Mouse (Mus musculus) midbrain, postnatal 0 days (tissue): ENCODE measurements at regions not wholly inside any gene's neighbourhood (a gene's known extent, or its start where the extent isn't known, plus 50 kb on each side); places are given as distances from the start of the nearest gene placed in this dataset.
"Not testable (repeated sequence)": the region's sequence is repeated elsewhere in the genome, so short reads cannot be mapped to it uniquely, and the experiment has no call there.

Experiments
- ATAC-seq: fragments of 200-750 bp; cut with Nextera tagmentation; 2 replicates; pipeline ENCODE4 v1.8.0; 2017; ENCODE audit warnings: moderate number of reproducible peaks, mild to moderate bottlenecking, moderate TSS enrichment, moderate library complexity; ENCODE audit not compliant: low FRiP score
- DNase-seq: peaks from one replicate; pipeline ENCODE4 v3.0.0-alpha.2; 2015; ENCODE audit warnings: low spot score
- H3K27ac ChIP-seq: fragments of 300-500 bp; sonication (generic); 2 replicates; pipeline ENCODE4 v1.5.1; 2014; ENCODE audit warnings: low read depth, mild to moderate bottlenecking, low read length, mixed read lengths
- H3K27me3 ChIP-seq: fragments of 300-500 bp; sonication (generic); 2 replicates; pipeline ENCODE4 v1.6.1; 2014; ENCODE audit warnings: low read length, control low read depth, mixed read lengths; ENCODE audit not compliant: insufficient read depth
- H3K36me3 ChIP-seq: fragments of 300-500 bp; sonication (generic); 2 replicates; pipeline ENCODE4 v1.6.1; 2014; ENCODE audit warnings: low read length, control low read depth, mixed read lengths; ENCODE audit not compliant: insufficient read depth
- H3K4me1 ChIP-seq: fragments of 300-500 bp; sonication (generic); 2 replicates; pipeline ENCODE4 v1.6.1; 2014; ENCODE audit warnings: mild to moderate bottlenecking, control low read depth, antibody characterized with exemption, low read length, mixed read lengths; ENCODE audit not compliant: insufficient read depth
- H3K4me2 ChIP-seq: fragments of 300-500 bp; sonication (generic); 2 replicates; pipeline ENCODE4 v1.6.1; 2014; ENCODE audit warnings: low read depth, mild to moderate bottlenecking, low read length, mixed read lengths; ENCODE audit not compliant: poor library complexity, severe bottlenecking
- H3K4me3 ChIP-seq: fragments of 300-500 bp; sonication (generic); 2 replicates; pipeline ENCODE4 v1.5.1; 2014; ENCODE audit warnings: low read depth, mild to moderate bottlenecking, low read length, moderate library complexity
- H3K9ac ChIP-seq: fragments of 300-500 bp; sonication (generic); replicated peaks from 2 replicates; pipeline ENCODE4 v1.6.1; 2014; ENCODE audit warnings: mild to moderate bottlenecking, low read length, moderate library complexity, mixed read lengths; ENCODE audit not compliant: poor library complexity, severe bottlenecking
- H3K9me3 ChIP-seq: fragments of 300-500 bp; sonication (generic); 2 replicates; pipeline ENCODE4 v1.6.1; 2016; ENCODE audit warnings: low read length, control low read depth
- CTCF ChIP-seq: IDR thresholded peaks from 2 replicates; pipeline ENCODE4 v1.5.1; 2016; ENCODE audit warnings: antibody characterized with exemption, mild to moderate bottlenecking
- WGBS: fragments of 180-500 bp; shearing (Covaris S2); extraction: QIAGEN DNeasy Blood & Tissue Kit; methylation state at CpG from one replicate; pipeline ENCODE4 v1.1.7; 2014; 5-methylcytosine and 5-hydroxymethylcytosine counted together

DNA sequence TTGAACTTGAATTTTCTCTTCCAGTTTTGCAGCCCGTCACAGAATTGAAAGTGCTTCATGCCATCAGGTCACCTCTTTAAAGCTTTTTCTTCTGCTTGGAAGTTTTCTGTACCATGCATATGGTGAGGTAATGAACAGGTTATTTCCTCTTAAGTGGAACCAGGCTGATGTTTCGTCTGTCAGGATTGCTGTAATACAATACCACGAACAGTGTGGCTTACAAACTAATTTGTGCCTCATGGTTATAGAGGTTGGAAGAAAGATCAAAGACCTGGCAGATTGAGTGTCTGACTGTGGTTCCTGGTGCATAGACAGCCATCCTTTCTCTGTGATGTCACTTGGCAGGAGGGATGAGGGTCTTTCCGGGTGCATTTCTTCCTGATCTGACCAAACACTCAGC, 225.6 kb downstream of the Nucb2 start:
- Histone ChIP-seq H3K9ac (no peak overlapping the region), H3K4me1 (no peaks in the 10 kb centered on the region), H3K36me3 (no peaks in the 10 kb centered on the region), H3K4me3 (no peak overlapping the region), H3K27ac (no peak overlapping the region), H3K4me2 (no peak overlapping the region), H3K9me3 (no peaks in the 10 kb centered on the region), H3K27me3 (no peaks in the 10 kb centered on the region)
- no peak for TF ChIP-seq CTCF
- DNase-seq: no peak
- no peak for ATAC-seq
- 58% methylated on average over 4 of the region's 4 CpGs for WGBS

DNA sequence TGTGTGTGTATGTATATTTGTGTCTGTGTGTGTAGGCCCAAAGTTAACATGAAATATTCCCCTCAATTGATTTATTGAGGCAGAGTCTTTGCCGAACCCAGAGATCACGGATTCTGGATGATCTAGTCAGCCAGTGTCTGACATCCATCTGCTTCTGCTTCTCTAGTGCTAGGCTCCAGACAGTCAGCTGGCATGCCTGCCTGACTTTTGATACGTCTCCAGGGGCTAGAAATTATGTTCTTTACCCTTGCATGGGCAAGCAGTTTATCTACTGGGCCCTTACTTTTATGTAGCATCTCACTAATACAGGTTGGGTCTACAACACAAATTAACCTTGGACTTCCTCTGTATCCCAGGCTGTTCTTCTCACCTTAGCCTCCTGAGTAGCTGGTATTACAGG, 231.5 kb downstream of the Nucb2 start:
- H3K27ac ChIP-seq: no peak overlapping the region
- TF ChIP-seq CTCF: no peak
- no peak overlapping the region for H3K4me2 ChIP-seq
- H3K27me3 ChIP-seq: no peaks in the 10 kb centered on the region
- H3K36me3 ChIP-seq: no peaks in the 10 kb centered on the region
- H3K4me3 ChIP-seq: no peak overlapping the region
- H3K4me1 ChIP-seq: no peaks in the 10 kb centered on the region
- no peak for ATAC-seq
- H3K9me3 ChIP-seq: no peaks in the 10 kb centered on the region
- 82% methylated on average over 3 of the region's 3 CpGs for WGBS
- no peak overlapping the region for H3K9ac ChIP-seq
- DNase-seq: peak; percentile 64

DNA sequence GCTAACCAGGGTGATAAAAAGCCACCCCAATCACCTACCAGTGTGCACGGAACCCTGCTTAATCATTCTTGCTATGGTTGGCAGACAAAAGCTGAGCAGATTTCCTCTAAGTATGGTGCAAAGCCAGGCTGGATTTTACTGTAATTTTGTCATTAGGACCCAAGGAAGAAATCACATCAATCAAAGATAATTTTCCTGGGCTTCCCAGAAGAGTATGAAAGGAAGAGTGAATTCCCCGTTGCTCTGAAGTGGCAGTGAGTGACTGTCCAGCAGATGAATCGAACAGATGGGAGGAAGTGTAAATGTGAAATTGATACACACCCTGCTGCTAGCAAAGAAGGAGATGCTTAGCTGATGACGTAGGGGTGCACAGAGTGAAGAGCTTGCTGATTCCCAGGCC, 232.2 kb downstream of the Nucb2 start:
- H3K9me3 ChIP-seq: no peaks in the 10 kb centered on the region
- H3K36me3 ChIP-seq: no peaks in the 10 kb centered on the region
- WGBS: 52% methylated on average over 4 of the region's 4 CpGs
- no peaks in the 10 kb centered on the region for H3K27me3 ChIP-seq
- no peak overlapping the region for H3K9ac ChIP-seq
- DNase-seq (peak; percentile 64), ATAC-seq (no peak)
- H3K4me2 ChIP-seq: no peak overlapping the region
- H3K27ac ChIP-seq: no peak overlapping the region
- no peak overlapping the region for H3K4me3 ChIP-seq
- H3K4me1 ChIP-seq: no peaks in the 10 kb centered on the region
- no peak for TF ChIP-seq CTCF

DNA sequence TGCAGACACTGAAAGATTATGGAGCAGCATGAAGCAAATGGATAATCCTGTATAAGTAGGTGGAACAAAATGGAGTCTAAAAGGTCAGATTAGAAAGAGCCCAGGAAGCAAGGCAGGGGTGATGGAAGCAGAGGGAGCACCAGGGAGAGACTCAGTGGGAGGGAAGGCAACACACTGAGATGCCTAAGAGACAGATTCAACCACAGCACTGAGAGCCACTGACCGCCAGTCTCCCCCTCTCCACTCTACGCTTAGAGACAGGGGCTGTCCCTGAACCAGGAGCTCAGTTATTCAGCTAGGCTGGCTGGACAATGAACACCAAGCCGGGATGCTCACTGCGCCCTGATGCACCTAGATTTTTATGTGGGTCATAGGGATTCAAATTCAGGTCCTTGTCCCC, 233.8 kb downstream of the Nucb2 start:
- ATAC-seq (no peak), DNase-seq (no peak)
- no peaks in the 10 kb centered on the region for H3K27me3 ChIP-seq

DNA sequence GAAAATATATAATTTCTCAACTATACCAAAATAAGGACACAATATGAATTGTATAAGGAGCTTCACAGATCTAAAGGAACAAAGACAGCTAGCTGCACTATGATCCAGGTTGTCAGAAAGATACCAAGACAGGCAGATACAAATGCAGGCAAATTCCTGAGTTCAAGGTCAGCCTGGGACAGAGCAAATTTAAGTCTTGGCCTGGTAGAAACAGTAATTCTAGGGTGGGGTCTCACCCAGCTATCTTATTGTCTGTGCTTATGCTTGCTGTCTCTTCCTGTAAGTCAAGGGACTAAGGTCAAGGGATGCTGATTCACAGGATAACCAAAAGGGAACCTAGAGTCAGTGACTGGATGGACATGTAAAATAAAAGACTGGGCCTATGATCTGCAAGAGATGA, 250.4 kb downstream of the Nucb2 start:
- H3K4me1 ChIP-seq: no peaks in the 10 kb centered on the region
- no peaks in the 10 kb centered on the region for H3K27me3 ChIP-seq
- H3K27ac ChIP-seq: no peak overlapping the region
- no peaks in the 10 kb centered on the region for H3K9me3 ChIP-seq
- no peak overlapping the region for H3K9ac ChIP-seq
- TF ChIP-seq CTCF: no peak
- H3K36me3 ChIP-seq: no peaks in the 10 kb centered on the region
- H3K4me2 ChIP-seq: no peak overlapping the region
- no peak overlapping the region for H3K4me3 ChIP-seq
- DNase-seq (no peak), ATAC-seq (no peak)

More for the DNA sequence above, 233.8 kb downstream of the Nucb2 start:
- Histone ChIP-seq H3K4me3 (no peak overlapping the region), H3K36me3 (no peaks in the 10 kb centered on the region), H3K4me1 (no peaks in the 10 kb centered on the region), H3K9ac (no peak overlapping the region), H3K4me2 (no peak overlapping the region), H3K9me3 (no peaks in the 10 kb centered on the region), H3K27ac (no peak overlapping the region)
- TF ChIP-seq CTCF: no peak
- WGBS: 81% methylated on average over 4 of the region's 4 CpGs

DNA sequence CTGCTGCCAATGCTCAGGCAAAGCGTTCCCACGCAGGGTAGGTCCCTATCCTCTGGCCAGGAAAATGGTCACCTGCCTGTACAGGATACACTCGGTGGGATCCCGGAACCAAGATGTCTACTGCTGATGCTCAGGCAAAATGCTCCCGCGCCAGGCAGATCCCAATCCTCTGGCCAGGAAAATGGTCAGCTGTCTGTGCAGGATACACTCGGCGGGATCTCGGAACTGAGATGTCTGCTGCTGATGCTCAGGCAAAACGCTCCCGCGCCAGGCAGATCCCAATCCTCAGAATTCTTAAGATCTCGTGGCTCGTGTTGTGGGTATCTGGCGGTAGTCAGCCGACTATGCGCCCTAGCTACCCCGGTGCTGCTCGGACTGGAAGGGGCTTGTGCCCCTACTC, 288.0 kb downstream of the Nucb2 start:
- not testable (repeated sequence) for H3K9ac ChIP-seq, ATAC-seq, H3K4me1 ChIP-seq, DNase-seq, H3K27me3 ChIP-seq, H3K27ac ChIP-seq, H3K9me3 ChIP-seq, H3K4me2 ChIP-seq, H3K4me3 ChIP-seq, H3K36me3 ChIP-seq
- 95% methylated on average over 19 of the region's 19 CpGs for WGBS

DNA sequence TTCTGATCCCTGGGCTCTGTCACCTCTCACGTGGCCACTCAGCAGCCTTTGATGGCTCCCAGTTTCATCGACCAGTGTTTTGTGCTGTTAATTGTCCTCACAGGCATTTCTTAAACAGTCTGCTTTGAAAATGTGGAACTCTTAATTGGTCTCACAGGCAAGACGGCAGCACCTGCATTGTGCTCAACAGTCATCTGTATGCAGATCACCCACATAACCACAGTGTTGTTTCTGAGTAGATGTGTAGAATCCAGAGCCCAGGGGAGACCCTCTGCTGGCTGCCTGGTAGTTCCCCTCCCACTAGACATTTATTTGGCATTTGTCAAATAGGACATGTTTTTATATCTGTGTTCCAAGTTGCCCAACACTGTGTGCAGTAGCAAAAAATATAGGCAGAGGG, 304.3 kb downstream of the Nucb2 start:
- Histone ChIP-seq H3K36me3 (no peaks in the 10 kb centered on the region), H3K27ac (no peak overlapping the region), H3K9me3 (no peaks in the 10 kb centered on the region), H3K27me3 (no peaks in the 10 kb centered on the region), H3K4me3 (no peak overlapping the region), H3K4me1 (no peaks in the 10 kb centered on the region), H3K4me2 (no peak overlapping the region), H3K9ac (no peak overlapping the region)
- no peak for TF ChIP-seq CTCF
- 39% methylated on average over 3 of the region's 3 CpGs for WGBS
- DNase-seq (peak; percentile 3), ATAC-seq (no peak)
